Mouse (Mus musculus) megakaryocyte, embryonic 14.5 days (primary cell): ENCODE measurements around the gene Lgi4. TPM values are rescaled to one million over a fixed set of nuclear protein-coding genes. Genes with fewer than 3 reads are reported as not detected.
A peak's percentile ranks its signal among the peaks of the same experiment; 100 is the strongest.

Experiments used
- H3K27me3 ChIP-seq: replicated peaks from 2 replicates; pipeline ENCODE3; 2012; ENCODE audit warnings: inconsistent platforms
- H3K36me3 ChIP-seq: replicated peaks from 2 replicates; pipeline ENCODE3; 2012; ENCODE audit warnings: low read length, inconsistent platforms, mixed read lengths
- H3K4me1 ChIP-seq: 2 replicates; pipeline ENCODE4 v1.6.1; 2012; ENCODE audit warnings: inconsistent platforms
- H3K4me3 ChIP-seq: replicated peaks from 2 replicates; pipeline ENCODE3; 2012; ENCODE audit warnings: moderate library complexity, mild to moderate bottlenecking, inconsistent platforms
- H3K9me3 ChIP-seq: 2 replicates; pipeline ENCODE4 v1.6.1; 2012; ENCODE audit warnings: inconsistent platforms
- FLI1 ChIP-seq: IDR thresholded peaks from 2 replicates; pipeline ENCODE4 v1.6.1; 2012; ENCODE audit warnings: low read length, inconsistent platforms, mixed read lengths
- GATA1 ChIP-seq: IDR thresholded peaks from 3 replicates; pipeline ENCODE4 v1.6.1; 2012; ENCODE audit warnings: mixed read lengths, low read length, inconsistent platforms, borderline replicate concordance
- polyA plus RNA-seq: library from polyadenylated mRNA; stranded (reverse); fragments of >175 nt; gene quantifications from 2 replicates; pipeline ENCODE4 v1.2.3, GENCODE M21; 2012; ENCODE audit warnings: low replicate concordance; ENCODE audit not compliant: insufficient read depth

Gene Lgi4
- polyA plus RNA-seq, 1 experiment: 0.23 TPM

- H3K4me1 ChIP-seq: peaks cover 98% of the 10 kb centered on the region
Observed at GRCm38 (mm10) chr7:31037675-31038074, 21.5 kb upstream of the Lgi4 start.

GRCm38 (mm10) chr7:31039011-31039410 lies 20.1 kb upstream of the Lgi4 start:
- Histone ChIP-seq H3K4me1 (peaks cover 98% of the 10 kb centered on the region), H3K4me3 (peak overlapping the region; percentile 60), H3K27me3 (peaks cover 3% of the 10 kb centered on the region), H3K9me3 (no peaks in the 10 kb centered on the region), H3K36me3 (peaks cover 66% of the 10 kb centered on the region)
- TF ChIP-seq GATA1: no peak
- TF ChIP-seq FLI1: no peak

More at GRCm38 (mm10) chr7:31037675-31038074, 21.5 kb upstream of the Lgi4 start:
- TF ChIP-seq FLI1 (no peak), GATA1 (no peak)
- Histone ChIP-seq H3K9me3 (no peaks in the 10 kb centered on the region), H3K36me3 (peaks cover 78% of the 10 kb centered on the region), H3K4me3 (peak overlapping the region; percentile 86), H3K27me3 (no peaks in the 10 kb centered on the region)

- Histone ChIP-seq H3K9me3 (peaks cover under 1% of the 10 kb centered on the region; the same call in 1 of the 2 replicates), H3K36me3 (peaks cover 52% of the 10 kb centered on the region), H3K4me3 (peak overlapping the region; percentile 91), H3K27me3 (peaks cover 15% of the 10 kb centered on the region), H3K4me1 (peaks cover 92% of the 10 kb centered on the region)
- no peak for TF ChIP-seq GATA1
- no peak for TF ChIP-seq FLI1
Observed at GRCm38 (mm10) chr7:31040281-31041022, 18.7 kb upstream of the Lgi4 start.

GRCm38 (mm10) chr7:31041023-31041407 lies 18.1 kb upstream of the Lgi4 start:
- TF ChIP-seq GATA1 (no peak), FLI1 (no peak)

GRCm38 (mm10) chr7:31041662-31042315 lies 17.4 kb upstream of the Lgi4 start:
- Histone ChIP-seq H3K9me3 (peaks cover 4% of the 10 kb centered on the region; the same call in 1 of the 2 replicates), H3K4me1 (peaks cover 84% of the 10 kb centered on the region), H3K36me3 (peaks cover 38% of the 10 kb centered on the region), H3K27me3 (peaks cover 24% of the 10 kb centered on the region), H3K4me3 (peak overlapping the region; percentile 91)
- TF ChIP-seq FLI1 (no peak), GATA1 (no peak)

More at GRCm38 (mm10) chr7:31041023-31041407, 18.1 kb upstream of the Lgi4 start:
- Histone ChIP-seq H3K9me3 (peaks cover 4% of the 10 kb centered on the region; the same call in 1 of the 2 replicates), H3K4me1 (peaks cover 87% of the 10 kb centered on the region), H3K36me3 (peaks cover 46% of the 10 kb centered on the region), H3K27me3 (peaks cover 17% of the 10 kb centered on the region), H3K4me3 (peak overlapping the region; percentile 91)

GRCm38 (mm10) chr7:31042431-31042910 lies 16.7 kb upstream of the Lgi4 start, which contains the start of gene Fxyd5:
Gene Fxyd5, minus strand, starts transcription at chr7:31042481.
- Histone ChIP-seq H3K4me3 (peak within 1 kb of the TSS; percentile 91), H3K4me1 (peaks cover 78% of the 10 kb centered on the region), H3K27me3 (peaks cover 30% of the 10 kb centered on the region), H3K36me3 (peaks cover 32% of the 10 kb centered on the region), H3K9me3 (peaks cover 4% of the 10 kb centered on the region; the same call in 1 of the 2 replicates)
- no peak for TF ChIP-seq GATA1
- TF ChIP-seq FLI1: no peak

- Histone ChIP-seq H3K4me1 (peaks cover 53% of the 10 kb centered on the region), H3K36me3 (no peaks in the 10 kb centered on the region), H3K27me3 (peaks cover 92% of the 10 kb centered on the region), H3K4me3 (no peak overlapping the region), H3K9me3 (peaks cover 4% of the 10 kb centered on the region; the same call in 1 of the 2 replicates)
- TF ChIP-seq GATA1: no peak
- no peak for TF ChIP-seq FLI1
Observed at GRCm38 (mm10) chr7:31049135-31049845, 9.9 kb upstream of the Lgi4 start.

- H3K36me3 ChIP-seq: no peaks in the 10 kb centered on the region
- peaks cover 53% of the 10 kb centered on the region for H3K4me1 ChIP-seq
- TF ChIP-seq FLI1: no peak
- TF ChIP-seq GATA1: no peak
- peaks cover 92% of the 10 kb centered on the region for H3K27me3 ChIP-seq
- no peak overlapping the region for H3K4me3 ChIP-seq
- peaks cover 4% of the 10 kb centered on the region; the same call in 1 of the 2 replicates for H3K9me3 ChIP-seq
Observed at GRCm38 (mm10) chr7:31049846-31050281, 9.3 kb upstream of the Lgi4 start.

GRCm38 (mm10) chr7:31050487-31050886 lies 8.7 kb upstream of the Lgi4 start:
- TF ChIP-seq GATA1 (no peak), FLI1 (no peak)
- Histone ChIP-seq H3K4me1 (peaks cover 58% of the 10 kb centered on the region), H3K4me3 (no peak overlapping the region), H3K36me3 (no peaks in the 10 kb centered on the region), H3K27me3 (peaks cover 94% of the 10 kb centered on the region), H3K9me3 (peaks cover 2% of the 10 kb centered on the region; the same call in 1 of the 2 replicates)
